Mouse (Mus musculus) C2C12 (cell line): ENCODE data around the gene Ccr9. TPM values are rescaled to one million over a fixed set of nuclear protein-coding genes. Genes with fewer than 3 reads are reported as not detected.

ENCODE experiments used
- H3K27me3 ChIP-seq: one replicate; pipeline ENCODE4 v1.6.1; 2011; ENCODE audit not compliant: control insufficient read depth, insufficient read depth, insufficient read length
- H3K36me3 ChIP-seq: one replicate; pipeline ENCODE4 v1.6.1; 2011; ENCODE audit not compliant: control insufficient read depth, insufficient read depth
- H3K4me3 ChIP-seq: one replicate; pipeline ENCODE4 v1.5.1; 2011; ENCODE audit warnings: mild to moderate bottlenecking, control low read depth; ENCODE audit not compliant: poor library complexity, insufficient read depth, severe bottlenecking
- H3K79me2 ChIP-seq: one replicate; pipeline ENCODE4 v1.6.1; 2011; ENCODE audit not compliant: control insufficient read depth, insufficient read depth
- H3K79me3 ChIP-seq: one replicate; pipeline ENCODE4 v1.6.1; 2011; ENCODE audit warnings: low read depth, control low read depth
- H3ac ChIP-seq: one replicate; pipeline ENCODE3; 2011; ENCODE audit warnings: low read depth; ENCODE audit not compliant: control insufficient read depth, insufficient read length
- CEBPB ChIP-seq: IDR thresholded peaks from one replicate; pipeline ENCODE4 v1.6.1; 2011; ENCODE audit warnings: low read depth, mild to moderate bottlenecking, control low read depth, moderate library complexity
- CTCF ChIP-seq: IDR thresholded peaks from one replicate; pipeline ENCODE4 v1.5.1; 2011; ENCODE audit not compliant: control insufficient read depth, insufficient read depth, insufficient read length
- FOSL1 ChIP-seq: IDR thresholded peaks from one replicate; pipeline ENCODE4 v1.8.0; 2011; ENCODE audit warnings: mild to moderate bottlenecking, low read length; ENCODE audit not compliant: poor library complexity, insufficient read depth, severe bottlenecking
- MAX ChIP-seq: IDR thresholded peaks from one replicate; pipeline ENCODE4 v1.6.1; 2011; ENCODE audit warnings: mild to moderate bottlenecking, control low read depth
- MYOD1 ChIP-seq: IDR thresholded peaks from one replicate; pipeline ENCODE4 v1.6.1; 2011; ENCODE audit warnings: low read depth; ENCODE audit not compliant: control insufficient read depth, insufficient read length
- MYOG ChIP-seq: IDR thresholded peaks from one replicate; pipeline ENCODE4 v1.6.1; 2011; ENCODE audit not compliant: control insufficient read depth, insufficient read length; ENCODE audit errors: extremely low read depth
- USF1 ChIP-seq: IDR thresholded peaks from one replicate; pipeline ENCODE4 v1.6.1; 2011; ENCODE audit warnings: low read depth, mild to moderate bottlenecking, control low read depth, moderate library complexity
- long read RNA-seq, 2 experiments: library from polyadenylated mRNA; unstranded; transcript quantifications; one replicate each; pipeline ENCODE4 v2.0.0; 2019 to 2020
- polyA plus RNA-seq: library from polyadenylated mRNA; unstranded; fragments of >200 nt; fragmentation: generic; extraction: Trizol; gene quantifications from one replicate; pipeline ENCODE4 v1.2.1, GENCODE M21; 2012; ENCODE audit warnings: missing spikeins

Gene Ccr9
- polyA plus RNA-seq: 0.01 TPM
- long read RNA-seq, experiment 1, partial matches to known transcripts: 0 of 1 reads
- long read RNA-seq, experiment 1, other reads (novel, unspliced or antisense): 1 of 1 reads
- long read RNA-seq, experiment 2: 0 reads

DNA sequence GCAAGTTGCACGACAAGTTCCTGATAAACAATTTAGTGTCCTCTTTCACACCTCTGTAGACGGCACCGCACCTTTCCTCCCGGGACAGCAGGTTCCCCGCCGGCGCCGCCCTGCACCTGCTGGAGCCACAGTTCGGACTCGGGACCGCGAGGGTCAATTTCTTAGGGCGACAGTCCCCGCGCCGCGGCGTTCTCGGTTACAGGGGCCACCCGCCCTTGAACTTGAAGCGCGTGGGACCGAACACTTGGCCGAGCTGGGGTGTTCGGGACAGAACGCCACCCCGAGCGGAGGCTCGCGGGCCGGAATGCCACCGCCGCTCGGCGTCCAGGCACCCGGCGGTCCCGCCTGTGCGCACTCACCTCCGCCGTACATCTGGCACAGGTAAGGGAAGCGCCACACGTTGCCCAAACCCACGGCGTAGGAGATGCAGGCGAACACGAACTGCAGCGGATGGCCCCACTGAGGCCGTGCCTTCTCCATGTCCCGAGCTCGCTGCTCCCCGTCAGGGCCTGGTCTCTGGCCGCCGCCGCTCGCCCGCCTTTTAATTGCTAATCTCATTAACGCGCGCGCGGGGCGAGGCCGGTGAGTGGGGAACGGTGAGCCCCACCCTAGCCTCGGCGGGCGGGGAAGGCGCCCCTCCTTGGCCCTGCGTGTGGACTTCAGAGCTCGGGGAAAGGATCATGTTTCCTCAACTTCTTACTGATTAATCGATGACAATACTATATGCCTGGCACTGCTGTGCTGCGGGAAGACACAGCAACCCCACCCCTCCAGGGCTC is at the start of gene Ccr9, which contains the start of gene Slc6a20a:
Ccr9 (plus strand) TSS at position 113 of the 779 bp plus-strand sequence.
Slc6a20a (minus strand) TSS at position 559 of the 779 bp plus-strand sequence.
- Histone ChIP-seq H3K36me3 (no peaks in the 10 kb centered on the region), H3K79me3 (no peaks in the 10 kb centered on the region), H3K79me2 (no peaks in the 10 kb centered on the region), H3ac (no peak within 1 kb of the TSS), H3K27me3 (peaks cover 54% of the 10 kb centered on the region), H3K4me3 (no peak within 1 kb of the TSS)
- TF ChIP-seq MYOG: no peak
- TF ChIP-seq CEBPB: no peak
- TF ChIP-seq MYOD1: no peak
- no peak for TF ChIP-seq MAX
- TF ChIP-seq FOSL1: no peak
- no peak for TF ChIP-seq USF1
- TF ChIP-seq CTCF: no peak

GRCm38 (mm10) chr9:123631666-123632065 is 46.6 kb upstream of the Ccr9 start:
- no peaks in the 10 kb centered on the region for H3K79me2 ChIP-seq
- H3K4me3 ChIP-seq: no peak overlapping the region
- H3K27me3 ChIP-seq: peaks cover 19% of the 10 kb centered on the region
- no peaks in the 10 kb centered on the region for H3K36me3 ChIP-seq
- TF ChIP-seq CTCF (no peak), MYOD1 (no peak), CEBPB (no peak), FOSL1 (no peak), MYOG (no peak), USF1 (no peak), MAX (no peak)
- no peak overlapping the region for H3ac ChIP-seq
- H3K79me3 ChIP-seq: no peaks in the 10 kb centered on the region

DNA sequence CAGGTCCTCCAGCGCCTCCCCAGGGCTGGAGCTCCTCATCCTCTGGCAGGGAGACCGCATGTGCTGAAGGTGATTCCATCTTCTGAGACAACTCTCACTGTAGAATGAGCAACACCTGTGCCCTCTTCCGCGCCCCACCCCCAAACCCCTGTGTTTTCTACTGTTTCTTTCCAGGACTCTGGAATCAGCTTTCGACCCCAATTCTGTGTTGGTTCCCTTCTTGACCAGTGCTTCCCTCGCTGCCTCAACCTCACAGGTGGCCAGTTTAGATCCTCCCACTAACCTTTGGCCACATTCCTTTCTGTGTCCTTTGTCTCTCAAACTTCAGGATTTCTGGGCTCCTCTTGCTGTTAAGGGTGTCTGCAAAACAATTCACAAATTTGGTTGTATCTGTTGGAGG is 46.0 kb upstream of the Ccr9 start, which contains the start of gene Slc6a20b:
Slc6a20b (minus strand) TSS at position 285 of the 400 bp plus-strand sequence.
- Histone ChIP-seq H3K4me3 (no peak within 1 kb of the TSS), H3K79me3 (no peaks in the 10 kb centered on the region), H3K27me3 (peaks cover 19% of the 10 kb centered on the region), H3ac (no peak within 1 kb of the TSS), H3K79me2 (no peaks in the 10 kb centered on the region), H3K36me3 (no peaks in the 10 kb centered on the region)
- TF ChIP-seq CTCF: no peak
- no peak for TF ChIP-seq FOSL1
- no peak for TF ChIP-seq CEBPB
- TF ChIP-seq USF1: no peak
- TF ChIP-seq MAX: no peak
- no peak for TF ChIP-seq MYOG
- TF ChIP-seq MYOD1: no peak

- Histone ChIP-seq H3K79me2 (no peaks in the 10 kb centered on the region), H3ac (no peak overlapping the region), H3K27me3 (peaks cover 19% of the 10 kb centered on the region), H3K36me3 (no peaks in the 10 kb centered on the region), H3K79me3 (no peaks in the 10 kb centered on the region), H3K4me3 (no peak overlapping the region)
- TF ChIP-seq FOSL1: no peak
- no peak for TF ChIP-seq MYOG
- TF ChIP-seq CTCF: no peak
- TF ChIP-seq MAX: no peak
- no peak for TF ChIP-seq USF1
- no peak for TF ChIP-seq MYOD1
- no peak for TF ChIP-seq CEBPB
Measured at GRCm38 (mm10) chr9:123632993-123633392, 45.2 kb upstream of the Ccr9 start.

- no peaks in the 10 kb centered on the region for H3K36me3 ChIP-seq
- H3K79me2 ChIP-seq: no peaks in the 10 kb centered on the region
- peaks cover 6% of the 10 kb centered on the region for H3K27me3 ChIP-seq
- no peaks in the 10 kb centered on the region for H3K79me3 ChIP-seq
- H3ac ChIP-seq: no peak overlapping the region
- TF ChIP-seq MYOG: no peak
- TF ChIP-seq FOSL1: no peak
- TF ChIP-seq CEBPB: no peak
- no peak for TF ChIP-seq MYOD1
- no peak for TF ChIP-seq MAX
- TF ChIP-seq USF1: no peak
- TF ChIP-seq CTCF: no peak
- H3K4me3 ChIP-seq: no peak overlapping the region
Measured at GRCm38 (mm10) chr9:123636771-123637170, 41.5 kb upstream of the Ccr9 start.

DNA sequence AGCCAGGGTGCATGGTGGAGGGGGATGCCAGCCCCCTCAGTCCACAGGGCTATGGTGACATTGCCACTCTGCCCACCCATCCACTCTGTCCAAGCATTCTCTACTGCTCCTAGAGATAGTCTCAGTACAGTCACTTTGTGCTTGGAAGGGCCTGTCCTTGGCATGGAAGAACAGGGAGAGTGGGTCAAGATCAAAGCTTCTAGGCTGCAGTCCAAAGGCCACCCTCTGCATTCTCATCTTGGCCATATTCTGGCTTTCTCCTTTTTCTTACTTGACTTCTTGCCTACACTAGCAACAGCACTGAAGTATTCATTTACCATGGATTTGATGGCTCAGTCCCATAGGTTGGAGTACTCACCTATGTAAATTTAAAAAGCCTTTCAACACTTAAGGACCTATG is 40.0 kb upstream of the Ccr9 start:
- no peak for TF ChIP-seq MAX
- no peaks in the 10 kb centered on the region for H3K79me3 ChIP-seq
- no peaks in the 10 kb centered on the region for H3K79me2 ChIP-seq
- no peaks in the 10 kb centered on the region for H3K27me3 ChIP-seq
- H3ac ChIP-seq: no peak overlapping the region
- H3K36me3 ChIP-seq: no peaks in the 10 kb centered on the region
- H3K4me3 ChIP-seq: no peak overlapping the region
